Mouse (Mus musculus): ENCODE results near the gene Atp6v0a2.
"Not testable (repeated sequence)": the region's sequence is repeated elsewhere in the genome, so short reads cannot be mapped to it uniquely, and the experiment has no call there.

The Atp6v0a2 gene

GRCm38 (mm10) chr5:124628448-124629363 lies at the start of gene Atp6v0a2:
Gene Atp6v0a2 (plus strand): TSS chr5:124628576.
- DNase-seq, result peak; percentile 97 to 98

DNA sequence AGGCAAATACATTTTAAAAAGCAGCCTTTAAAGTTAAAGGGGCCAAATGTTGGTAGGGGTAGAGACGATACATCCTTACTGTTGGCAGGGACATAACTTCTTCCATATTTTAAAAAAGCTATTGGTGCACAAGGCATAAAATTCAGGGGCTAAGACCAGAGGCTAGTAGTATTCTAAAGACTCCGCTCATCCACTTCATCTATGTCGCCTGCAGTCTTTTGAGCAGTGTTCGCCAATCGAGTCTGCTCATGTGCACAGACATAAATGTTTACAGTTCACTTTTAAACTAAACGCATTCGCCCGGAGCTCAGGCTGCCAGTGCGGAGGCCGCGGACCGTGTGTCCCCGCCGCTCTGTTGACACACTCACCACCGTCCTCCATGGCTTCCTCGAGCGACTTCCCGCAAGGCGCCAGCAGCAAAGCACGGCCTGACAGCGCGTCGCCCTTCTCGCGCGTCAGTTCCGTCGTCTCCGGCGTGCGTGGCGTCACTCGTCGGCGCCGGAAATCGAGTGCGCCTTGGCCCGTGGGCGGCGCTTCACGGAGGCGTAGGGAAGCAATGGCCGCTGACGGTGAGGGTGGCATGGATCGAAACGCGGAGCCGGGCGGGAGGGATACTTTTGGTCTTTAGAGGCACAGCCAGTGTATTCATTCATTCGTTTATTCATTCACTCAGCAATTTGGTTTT lies 49.6 kb upstream of the Atp6v0a2 start, which contains the start of the genes Eif2b1 and Gtf2h3:
Gene Eif2b1, minus strand, starts transcription at position 499 of the 685 bp plus-strand sequence.
Gene Gtf2h3, plus strand, starts transcription at position 508 of the 685 bp plus-strand sequence.
- DNase-seq, result peak; percentile 95 to 97

DNA sequence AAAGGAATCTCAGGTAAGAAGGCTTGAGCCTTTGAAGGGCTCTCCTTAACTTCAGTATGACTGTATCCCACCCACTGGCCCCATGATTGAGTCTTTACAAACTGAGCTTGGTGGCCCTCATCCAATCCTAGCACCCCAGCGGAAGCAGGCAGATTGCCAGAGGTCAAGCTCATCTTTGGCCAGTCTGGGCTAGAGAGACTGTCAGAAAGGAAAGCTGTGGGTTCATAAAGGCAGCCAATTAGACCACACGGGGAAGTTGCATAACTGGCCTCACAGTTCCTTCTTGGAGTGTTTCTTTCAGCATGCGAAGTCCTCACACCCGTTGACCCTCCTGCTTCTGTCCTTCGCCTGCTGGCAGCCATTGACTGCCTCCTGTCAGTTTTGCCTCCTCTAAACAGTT lies 45.9 kb upstream of the Atp6v0a2 start:
- DNase-seq, result no peak

GRCm38 (mm10) chr5:124592768-124593167 lies 35.6 kb upstream of the Atp6v0a2 start:
- no peak for DNase-seq

- DNase-seq, result peak; percentile 92 to 95
These were observed 29.9 kb upstream of the Atp6v0a2 start for GRCm38 (mm10) chr5:124598224-124599174.

DNA sequence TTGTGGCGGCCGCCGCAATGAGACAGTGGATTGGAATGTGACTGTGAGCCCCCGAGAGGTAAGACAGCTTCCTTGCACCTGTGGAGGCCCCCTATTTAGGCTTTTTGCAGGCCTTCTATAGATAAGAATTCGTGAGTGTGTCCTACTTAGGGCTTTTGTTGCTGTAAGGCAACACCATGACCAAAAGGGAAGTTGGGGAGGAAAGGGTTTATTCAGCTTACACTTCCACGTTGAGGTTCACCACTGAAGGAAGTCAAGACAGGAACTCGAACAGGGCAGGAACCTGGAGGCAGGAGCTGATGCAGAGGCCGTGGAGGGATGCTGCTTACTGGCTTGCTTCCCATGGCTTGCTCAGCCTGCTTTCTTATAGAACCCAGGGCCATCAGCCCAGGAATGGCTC lies 28.6 kb upstream of the Atp6v0a2 start:
- DNase-seq, result not testable (repeated sequence)

DNA sequence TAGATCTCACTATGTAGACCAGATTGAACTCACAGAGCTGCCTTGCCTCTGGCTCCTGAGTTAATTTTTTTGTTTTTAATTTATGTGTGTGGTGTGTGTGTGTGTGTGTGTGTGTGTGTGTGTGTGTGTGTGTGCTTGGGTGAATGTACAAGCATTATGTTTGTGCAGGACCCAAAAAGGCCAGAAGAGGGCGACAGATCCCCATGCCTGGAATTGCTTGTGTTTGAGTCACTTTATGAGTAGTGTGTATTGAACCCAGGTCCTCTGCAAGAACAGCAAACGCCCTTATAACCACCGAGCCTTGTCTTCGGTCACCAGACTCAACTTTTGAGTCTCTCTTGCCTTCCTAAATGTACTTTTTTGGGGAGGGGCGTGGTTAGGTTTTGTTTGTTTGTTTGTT lies 26.0 kb upstream of the Atp6v0a2 start:
- DNase-seq, result peak; percentile 74 to 86

- no peak for DNase-seq
These were observed 24.1 kb upstream of the Atp6v0a2 start for GRCm38 (mm10) chr5:124604296-124604695.

DNA sequence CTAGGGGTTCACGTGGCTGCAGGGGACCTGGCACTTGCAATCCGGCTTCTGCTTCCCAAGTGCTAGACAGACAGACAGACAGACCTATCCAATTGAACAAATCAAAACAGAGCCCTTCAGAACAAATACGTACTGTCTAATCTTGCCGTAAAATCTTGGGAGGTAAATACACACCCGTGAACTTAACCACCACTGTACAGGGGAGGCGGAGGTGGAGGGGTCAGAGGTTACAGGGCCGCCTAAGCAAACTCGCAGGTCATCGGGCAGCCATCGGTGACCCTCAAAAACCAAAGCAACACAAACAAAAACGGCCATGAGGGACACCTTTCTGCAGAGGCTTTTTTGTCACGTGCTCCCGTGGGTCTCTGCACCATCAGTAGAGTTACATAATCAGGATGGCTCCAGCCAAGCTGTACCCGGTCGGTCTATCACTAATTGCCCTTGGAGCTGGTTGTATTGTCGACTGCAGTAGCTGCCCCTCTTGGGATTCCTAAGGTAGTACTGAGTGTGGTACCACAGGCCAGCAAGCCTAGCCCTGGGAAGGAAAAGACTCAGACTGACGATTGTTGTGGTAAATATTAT lies 23.2 kb upstream of the Atp6v0a2 start:
- no peak for DNase-seq

DNA sequence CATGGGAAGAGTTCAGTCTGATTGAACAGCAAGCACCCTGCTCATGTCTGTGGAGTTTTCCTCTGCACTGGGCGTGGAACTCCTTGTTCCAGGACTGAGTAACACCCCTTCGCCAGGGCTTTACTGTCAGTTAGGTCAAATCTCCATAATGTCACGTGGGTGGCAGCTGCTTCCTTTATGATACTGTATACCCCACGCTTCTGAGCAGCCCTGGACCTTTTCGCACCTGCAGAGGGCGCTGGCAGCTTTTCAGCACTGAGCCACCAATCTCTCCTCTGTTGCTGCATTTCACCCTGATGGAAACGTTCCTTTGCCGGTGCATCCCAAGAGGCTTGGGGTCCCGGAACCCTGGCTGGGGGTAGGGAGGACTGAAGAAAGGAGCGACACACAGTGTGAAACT lies 17.4 kb upstream of the Atp6v0a2 start:
- no peak for DNase-seq

DNA sequence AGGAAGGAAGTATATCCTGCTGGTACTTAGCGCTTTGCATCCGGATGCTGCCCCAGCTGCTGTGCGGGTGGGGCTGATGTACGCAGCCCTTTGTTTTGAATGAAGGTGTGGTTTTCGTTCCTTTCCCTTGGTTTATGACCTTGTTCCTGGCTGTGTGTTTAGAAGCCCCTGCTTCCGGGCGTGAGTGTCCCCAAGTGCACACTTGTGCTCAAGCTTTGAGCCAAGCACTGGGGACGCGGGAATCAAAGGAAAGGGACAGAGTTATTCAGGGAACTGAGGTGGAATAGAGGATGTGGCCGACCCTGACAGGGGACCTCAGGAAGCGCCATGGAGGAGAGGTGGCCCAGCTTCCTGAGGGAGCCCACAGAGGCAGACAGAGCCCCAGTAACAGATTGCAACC lies 13.7 kb upstream of the Atp6v0a2 start:
- DNase-seq, result no peak

- DNase-seq, result no peak
These were observed 9.7 kb upstream of the Atp6v0a2 start for GRCm38 (mm10) chr5:124618711-124619110.

GRCm38 (mm10) chr5:124621362-124621761 lies 7.0 kb upstream of the Atp6v0a2 start:
- DNase-seq, result no peak

- no peak for DNase-seq
These were observed 5.5 kb upstream of the Atp6v0a2 start for GRCm38 (mm10) chr5:124622890-124623289.

DNA sequence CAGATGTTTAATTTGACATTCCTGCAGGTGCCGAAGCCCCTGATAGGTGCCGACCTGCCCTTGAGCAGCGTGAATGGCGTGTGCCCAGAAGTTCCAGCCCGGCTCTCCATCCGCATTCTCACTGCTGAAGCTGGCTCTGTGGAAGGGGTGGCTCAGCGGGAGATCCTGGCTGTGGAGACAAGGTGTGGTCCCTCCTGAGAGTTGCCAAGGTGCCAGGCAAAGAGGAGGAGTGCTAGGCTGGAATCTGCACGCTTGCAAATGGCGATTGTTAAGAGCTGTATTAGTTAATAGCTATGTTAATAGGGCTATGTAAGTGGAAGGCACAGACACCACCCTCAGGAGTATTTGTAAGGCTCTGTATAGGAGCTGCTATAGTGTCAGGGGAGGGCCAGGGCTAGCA lies 4.1 kb upstream of the Atp6v0a2 start:
- DNase-seq, result no peak

GRCm38 (mm10) chr5:124629641-124630040 lies 1.3 kb downstream of the Atp6v0a2 start:
- DNase-seq, result peak; percentile 14 to 16

DNA sequence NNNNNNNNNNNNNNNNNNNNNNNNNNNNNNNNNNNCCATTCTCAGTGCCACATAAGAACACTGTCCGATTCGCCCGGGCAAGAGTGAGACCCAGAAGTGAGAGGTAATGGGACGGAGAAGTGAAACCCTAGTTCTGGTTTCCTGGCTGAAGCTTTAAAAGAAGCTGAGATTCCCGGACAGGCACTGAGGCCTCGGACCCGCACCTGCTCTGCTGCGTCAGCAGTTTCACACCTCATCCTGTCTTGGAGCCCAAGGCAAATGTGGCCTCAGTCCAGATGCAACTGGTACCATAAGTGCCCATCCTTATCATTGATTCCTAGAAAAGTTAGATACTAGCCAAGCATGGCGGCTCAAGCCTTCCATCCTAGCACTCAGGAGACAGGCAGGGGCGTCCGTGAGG lies 3.3 kb downstream of the Atp6v0a2 start:
- DNase-seq, result no peak

DNA sequence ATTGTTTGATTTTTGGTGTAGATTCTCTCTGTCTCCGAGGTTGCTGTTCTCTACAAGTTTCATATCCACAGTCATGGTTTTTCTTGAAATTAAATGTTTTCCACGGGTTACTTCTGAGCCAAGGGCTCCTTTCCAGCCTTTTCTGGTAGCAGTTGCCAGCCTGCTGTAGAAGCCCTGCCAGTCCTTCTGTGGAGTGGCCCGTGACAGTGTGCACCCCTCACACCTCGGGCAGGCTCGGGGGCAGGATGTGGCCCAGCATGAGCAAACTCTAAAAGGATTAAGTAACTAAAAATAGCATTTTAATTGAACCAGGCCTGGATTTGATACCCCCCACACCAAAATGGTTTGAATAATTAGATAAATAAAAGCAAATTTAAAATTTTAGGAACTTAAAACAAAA lies 4.1 kb downstream of the Atp6v0a2 start:
- DNase-seq, result peak; percentile 36 to 44

- DNase-seq, result no peak
These were observed 5.0 kb downstream of the Atp6v0a2 start for GRCm38 (mm10) chr5:124633425-124633824.

- peak; percentile 51 to 79 for DNase-seq
These were observed 6.7 kb downstream of the Atp6v0a2 start for GRCm38 (mm10) chr5:124635068-124635467.

GRCm38 (mm10) chr5:124636139-124636538 lies 7.8 kb downstream of the Atp6v0a2 start:
- no peak for DNase-seq

DNA sequence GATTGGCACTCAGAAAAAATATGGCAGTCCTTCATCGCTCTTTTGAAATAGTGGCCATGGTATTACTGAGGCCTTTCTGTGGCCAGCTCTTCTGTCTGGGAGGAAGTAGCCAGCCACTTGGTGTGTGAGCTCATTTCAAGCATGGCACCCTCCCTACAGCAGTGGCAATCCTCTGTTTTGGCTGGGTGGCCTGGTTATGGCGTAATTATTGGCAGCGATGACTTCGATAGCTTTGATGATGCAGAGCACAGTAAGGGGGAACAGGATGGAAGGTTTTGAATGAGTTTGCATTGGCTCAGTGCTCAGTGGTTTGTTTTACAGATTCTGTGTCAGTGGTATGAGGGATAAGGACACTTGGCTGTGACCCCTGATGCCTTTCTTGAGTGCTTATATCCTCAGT lies 8.3 kb downstream of the Atp6v0a2 start:
- DNase-seq, result no peak
